Mouse (Mus musculus) gastrocnemius, postnatal 10 days (tissue): Measurements from ENCODE around the gene Rnf148. TPM values are rescaled to one million over a fixed set of nuclear protein-coding genes. Genes with fewer than 3 reads are reported as not detected.

Experiments used
- DNase-seq: peaks from one replicate; pipeline ENCODE4 v3.0.0; 2021; ENCODE audit warnings: mixed read lengths
- long read RNA-seq, 2 experiments: library from polyadenylated mRNA; stranded (forward); transcript quantifications; one replicate each; pipeline ENCODE4 v2.0.0; 2021
- total RNA-seq, 2 experiments: library from RNA; stranded (reverse); gene quantifications; 2 replicates each; pipeline ENCODE4 v1.2.3; 2021

Gene Rnf148
- total RNA-seq, result not detected
- long read RNA-seq, experiment 1, result 0 reads
- long read RNA-seq, experiment 2, result 0 reads

DNA sequence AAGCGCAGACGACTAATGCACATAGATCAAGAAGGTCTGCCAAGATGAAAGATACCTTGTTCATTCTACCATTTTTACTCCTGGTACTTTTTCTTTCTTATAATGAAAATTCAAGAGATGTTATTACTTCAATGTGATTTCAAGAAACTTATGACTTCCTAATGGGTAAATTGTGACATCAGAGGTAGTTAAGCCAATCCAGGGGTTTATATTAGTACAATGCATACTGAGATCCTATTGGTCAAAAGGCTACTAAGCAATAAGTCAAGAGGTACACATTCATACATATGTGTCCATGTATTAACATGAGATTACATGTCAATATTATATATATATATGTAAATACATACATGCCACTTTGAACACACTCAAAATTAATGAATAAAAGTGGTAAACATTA lies at the start of gene Rnf148:
Rnf148 (minus strand) TSS at position 101 of the 400 bp plus-strand sequence.
- DNase-seq, result no peak

DNA sequence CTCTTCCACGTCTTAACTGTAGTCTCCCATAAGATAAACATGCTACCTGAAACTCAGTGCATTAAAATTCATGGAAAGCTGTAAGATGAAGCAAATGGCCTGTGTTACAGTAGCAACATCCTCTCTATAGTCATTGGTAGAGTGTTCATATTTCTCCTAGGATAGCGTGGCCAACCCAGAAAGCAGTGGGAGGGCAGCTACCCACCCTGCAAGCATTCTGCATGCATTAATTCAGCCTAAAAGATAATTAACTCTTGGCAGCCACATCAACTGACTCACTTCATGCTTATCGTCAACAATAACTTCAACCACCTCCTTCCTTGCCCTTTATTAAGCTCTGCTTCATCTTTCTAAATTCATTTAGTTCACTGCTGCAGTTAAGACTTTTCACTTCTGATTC lies 45.9 kb upstream of the Rnf148 start:
- no peak for DNase-seq

DNA sequence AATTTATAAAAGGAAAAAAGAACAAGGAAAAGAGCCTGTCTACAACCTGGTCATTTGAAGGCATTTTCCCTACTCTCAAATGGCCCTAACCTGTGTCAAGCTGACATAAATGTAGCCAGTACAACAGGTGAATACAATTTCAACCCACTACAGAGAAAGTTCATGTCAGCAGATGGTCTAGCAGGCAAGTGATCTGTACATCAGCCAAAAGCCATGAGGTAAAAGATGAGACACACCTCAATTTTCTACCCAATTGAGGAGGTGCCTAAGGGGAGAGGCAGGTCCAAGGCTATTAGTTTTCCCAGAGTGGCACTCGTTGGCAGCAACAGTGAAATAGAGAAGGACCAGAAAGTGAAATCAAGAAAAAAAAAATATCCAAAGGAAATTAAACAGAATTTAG lies 23.2 kb upstream of the Rnf148 start:
- DNase-seq, result no peak

DNA sequence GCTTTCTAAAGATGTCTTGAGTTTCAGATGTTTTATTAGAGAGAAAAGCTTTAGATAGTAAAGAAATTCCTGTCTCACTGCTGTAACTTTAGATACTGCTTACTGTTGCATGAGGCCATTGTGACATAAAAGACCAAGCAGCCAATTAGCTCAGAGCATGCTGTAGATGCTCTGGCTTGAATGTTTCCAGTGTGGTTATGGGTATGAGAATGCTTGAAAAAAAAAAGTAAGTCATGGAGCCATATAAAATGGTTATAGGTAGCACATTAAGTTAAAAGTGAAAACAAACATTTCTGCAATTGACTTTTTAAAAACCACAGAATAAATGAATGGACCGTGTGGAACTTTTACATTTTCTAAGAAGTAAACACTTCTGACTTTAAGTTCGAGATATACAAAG lies 4.7 kb downstream of the Rnf148 start, which contains the start of gene Rnf133:
Rnf133 (minus strand) TSS at position 101 of the 400 bp plus-strand sequence.
- no peak for DNase-seq

DNA sequence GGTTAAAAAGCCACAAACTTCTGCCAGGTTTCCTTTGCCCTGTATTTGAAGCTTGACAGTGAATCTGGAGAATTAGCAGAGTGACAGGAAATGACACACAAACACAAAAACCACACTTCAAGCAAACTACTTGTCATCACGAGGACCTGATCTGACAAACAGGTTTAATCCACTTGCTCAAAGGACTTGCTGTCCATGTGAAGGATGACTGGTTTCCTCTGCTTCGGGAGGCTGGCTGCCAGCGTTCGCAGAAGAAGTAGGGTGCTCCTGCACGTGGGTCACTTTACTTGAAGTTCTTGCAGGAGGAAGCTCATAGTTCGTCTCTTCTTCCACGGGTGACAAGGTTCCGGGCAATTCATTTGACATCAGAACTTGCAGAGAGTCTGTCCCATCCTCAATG lies 6.2 kb downstream of the Rnf148 start:
- no peak for DNase-seq

DNA sequence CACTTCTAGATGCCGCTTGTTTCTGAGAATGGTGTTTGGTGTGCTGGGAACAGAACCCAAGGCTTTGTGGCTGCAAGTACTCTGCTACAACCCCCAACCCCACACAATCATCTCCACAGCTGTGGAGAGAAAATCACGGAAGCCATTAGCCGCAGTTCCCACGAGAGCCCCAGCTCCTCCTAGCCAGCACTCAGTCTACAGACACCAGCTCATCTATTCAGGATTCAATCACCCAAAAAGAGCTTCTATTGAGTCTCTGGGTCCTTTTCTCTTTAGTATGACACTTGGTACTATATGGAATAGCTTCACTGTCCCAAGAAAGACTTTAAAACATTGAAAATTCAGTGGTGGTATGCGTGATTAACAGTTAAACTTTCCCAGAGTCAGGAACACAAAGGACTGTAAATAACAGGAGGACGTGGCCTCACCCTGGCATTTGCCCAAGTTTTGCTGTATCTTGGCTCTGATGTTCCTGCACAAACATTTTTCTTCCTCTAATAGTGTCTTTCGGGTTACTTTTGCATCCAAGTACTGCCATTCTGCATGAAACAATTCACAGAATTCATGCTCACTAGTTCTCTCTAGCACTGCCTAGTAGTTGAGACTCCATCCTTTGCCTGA lies 7.2 kb downstream of the Rnf148 start:
- peak; percentile 16 for DNase-seq

DNA sequence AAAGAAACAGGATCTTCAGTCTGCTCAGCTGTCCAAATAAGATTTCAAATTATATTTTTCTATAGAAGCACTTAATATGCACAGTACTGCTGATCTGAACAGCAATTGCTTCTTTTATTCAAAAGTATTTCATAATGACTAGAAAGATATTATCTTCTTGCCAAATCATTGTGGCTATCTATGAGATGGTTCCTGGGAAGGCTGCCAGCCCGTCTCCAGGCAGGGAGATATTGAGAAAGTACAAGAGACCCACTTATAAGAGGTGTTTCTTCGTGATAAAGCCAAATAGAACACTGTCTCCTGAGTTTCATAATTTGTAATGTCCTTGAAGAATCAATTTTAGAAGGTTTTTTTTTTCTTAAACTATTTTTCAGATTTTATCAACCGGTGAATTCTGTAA lies 17.9 kb downstream of the Rnf148 start:
- no peak for DNase-seq

DNA sequence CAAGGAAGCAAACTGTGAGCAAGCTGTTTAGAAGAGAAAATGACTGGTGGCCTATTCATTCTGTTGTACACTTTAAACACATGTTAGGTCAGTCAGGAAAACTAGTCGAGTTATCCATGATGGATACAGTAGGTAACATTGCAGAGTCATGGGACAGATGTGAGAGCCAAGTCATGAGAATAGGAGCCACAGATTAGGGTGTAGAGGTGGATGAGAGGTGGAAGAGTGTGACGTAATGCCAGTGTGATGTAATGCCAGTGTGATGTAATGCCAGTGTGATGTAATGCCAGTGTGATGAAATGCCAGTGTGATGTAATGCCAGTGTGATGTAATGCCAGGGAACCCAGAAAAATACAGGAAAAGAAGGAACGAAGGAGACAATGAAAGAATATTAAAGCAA lies 19.7 kb downstream of the Rnf148 start:
- no peak for DNase-seq

DNA sequence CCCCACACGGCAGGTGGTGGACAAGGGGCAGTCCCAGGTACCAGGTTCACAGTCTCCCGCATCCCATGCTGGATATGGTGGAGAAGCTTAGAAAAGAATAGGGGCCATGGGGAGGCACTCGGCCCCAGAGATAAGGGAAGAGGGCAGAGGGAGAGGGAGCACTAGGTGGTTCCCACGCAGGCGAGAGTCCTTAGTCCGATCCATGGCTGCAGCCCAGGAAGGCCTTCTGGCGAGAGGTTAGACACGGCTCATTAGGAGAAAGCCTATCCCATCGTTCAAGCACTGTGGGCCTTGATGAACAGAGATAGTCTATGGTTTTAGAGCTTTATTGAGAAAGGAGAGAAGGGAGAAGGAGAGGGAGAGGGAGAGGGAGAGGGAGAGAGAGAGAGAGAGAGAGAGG lies 20.9 kb downstream of the Rnf148 start:
- DNase-seq, result no peak

DNA sequence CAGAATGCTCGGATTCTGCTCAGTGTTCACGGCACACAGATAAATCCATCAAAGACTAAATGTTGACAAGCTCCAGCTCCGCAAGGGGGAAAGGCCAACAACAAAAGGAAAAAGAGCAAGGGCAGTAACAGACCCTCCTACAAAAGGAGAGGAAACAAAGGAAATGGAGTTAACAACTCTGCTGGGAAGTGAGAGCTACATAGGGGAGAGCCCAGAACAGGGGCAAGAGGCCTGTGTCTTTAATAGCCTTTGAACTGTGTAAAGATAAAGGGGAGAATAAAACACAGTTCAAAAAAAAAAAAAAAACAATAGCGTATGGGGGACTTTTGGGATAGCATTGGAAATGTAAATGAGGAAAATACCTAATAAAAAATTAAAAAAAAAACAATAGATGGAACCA lies 24.5 kb downstream of the Rnf148 start:
- DNase-seq, result no peak

Other genes starting within 250 kb of the Rnf148 start
- under 1 TPM in 1 of 2 experiments, not detected in 1; 0.20 TPM for gene Rnf133, start 4.8 kb downstream of the Rnf148 start, total RNA-seq
- gene Cadps2, start 184.3 kb upstream of the Rnf148 start, total RNA-seq, result 1 to 10 TPM in 1 of 2 experiments, under 1 TPM in 1; 0.93 to 1.3 TPM